Mouse (Mus musculus): Measurements from ENCODE around the gene Ttll9.

DNA sequence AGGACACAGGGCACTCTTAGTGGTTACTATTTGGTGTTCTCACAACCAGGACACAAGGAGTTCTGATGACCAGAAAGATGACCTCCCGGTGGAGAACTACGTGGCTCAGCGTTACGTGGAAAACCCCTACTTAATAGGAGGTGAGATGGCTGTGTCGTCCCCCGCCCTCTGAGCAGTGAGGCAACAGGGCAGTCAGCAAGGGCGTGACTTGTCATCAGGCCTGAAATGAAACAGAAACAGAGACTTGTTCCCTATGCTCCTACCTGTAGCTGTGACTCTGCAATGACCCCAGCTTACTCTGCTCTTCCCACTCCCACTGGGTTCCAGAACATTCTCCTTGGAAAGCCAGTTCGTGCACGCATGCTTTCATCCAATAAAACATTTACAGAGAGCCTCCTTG, 29.2 kb downstream of the Ttll9 start:
- TF ChIP-seq CTCF (IDR thresholded peaks at IDR 0.05; ENCODE audit: borderline replicate concordance, extremely low read depth, insufficient read depth, insufficient read length), result no peak
- TF ChIP-seq POLR2A (IDR thresholded peaks at IDR 0.05; ENCODE audit: borderline replicate concordance, extremely low read depth, insufficient read depth, insufficient read length, poor library complexity, severe bottlenecking), result no peak

Data from brain, embryonic 14.5 days (tissue).